Mouse (Mus musculus) heart, adult 2 months (tissue): Measurements from ENCODE around the gene Myo1d.

Source experiments
- CTCF ChIP-seq: fragments of 200-600 bp; IDR thresholded peaks from 2 replicates; pipeline ENCODE4 v1.8.1; 2022; ENCODE audit warnings: antibody characterized with exemption, mild to moderate bottlenecking, moderate library complexity
- EP300 ChIP-seq: fragments of 200-500 bp; IDR thresholded peaks from 2 replicates; pipeline ENCODE4 v1.6.1; 2011; ENCODE audit warnings: low read depth, low read length, control low read depth; ENCODE audit not compliant: insufficient read depth
- POLR2A ChIP-seq: fragments of 200-500 bp; IDR thresholded peaks from 2 replicates; pipeline ENCODE4 v1.6.1; 2011; ENCODE audit warnings: mild to moderate bottlenecking, low read depth, low read length, control low read depth; ENCODE audit not compliant: insufficient read depth

- TF ChIP-seq POLR2A (no peak), EP300 (no peak), CTCF (no peak)
Observed at GRCm38 (mm10) chr11:80628992-80629865, 150.6 kb downstream of the Myo1d start.
